Mouse (Mus musculus) brain, adult 2 months (tissue): ENCODE measurements around the gene Slc6a20a.
A peak's percentile ranks its signal among the peaks of the same experiment; 100 is the strongest.
"Not testable (repeated sequence)": the region's sequence is repeated elsewhere in the genome, so short reads cannot be mapped to it uniquely, and the experiment has no call there.

Experiments
- DNase-seq: peaks from one replicate; pipeline ENCODE4 v3.0.0; 2011; ENCODE audit warnings: low read depth, low spot score

The Slc6a20a gene

GRCm38 (mm10) chr9:123678327-123679105 is at the start of gene Slc6a20a, which contains the start of gene Ccr9:
Gene Slc6a20a (minus strand): TSS chr9:123678885.
Gene Ccr9 (plus strand): TSS chr9:123678439.
- no peak for DNase-seq

- DNase-seq = no peak
These were observed 44.2 kb upstream of the Slc6a20a start for GRCm38 (mm10) chr9:123722737-123723493.

GRCm38 (mm10) chr9:123717186-123718008 is 38.7 kb upstream of the Slc6a20a start, which contains the start of gene Lztfl1:
Gene Lztfl1 (minus strand): TSS chr9:123717697.
- DNase-seq = peak; percentile 100

- no peak for DNase-seq
These were observed 37.6 kb upstream of the Slc6a20a start for GRCm38 (mm10) chr9:123716301-123716700.

- DNase-seq = no peak
These were observed 34.4 kb upstream of the Slc6a20a start for GRCm38 (mm10) chr9:123713111-123713510.

GRCm38 (mm10) chr9:123709226-123709625 is 30.5 kb upstream of the Slc6a20a start:
- DNase-seq = no peak

GRCm38 (mm10) chr9:123701822-123702221 is 23.1 kb upstream of the Slc6a20a start:
- DNase-seq = no peak

- peak; percentile 80 for DNase-seq
These were observed 17.1 kb upstream of the Slc6a20a start for GRCm38 (mm10) chr9:123695634-123696302.

- no peak for DNase-seq
These were observed 9.5 kb upstream of the Slc6a20a start for GRCm38 (mm10) chr9:123688227-123688626.

GRCm38 (mm10) chr9:123686206-123686605 is 7.5 kb upstream of the Slc6a20a start:
- DNase-seq = no peak

- no peak for DNase-seq
These were observed 5.0 kb upstream of the Slc6a20a start for GRCm38 (mm10) chr9:123683704-123684103.

- DNase-seq = no peak
These were observed 513 bp upstream of the Slc6a20a start for GRCm38 (mm10) chr9:123679198-123679597.

- DNase-seq = peak; percentile 60
These were observed 13.0 kb downstream of the Slc6a20a start for GRCm38 (mm10) chr9:123665645-123666044.

GRCm38 (mm10) chr9:123659986-123660676 is 18.6 kb downstream of the Slc6a20a start:
- DNase-seq = not testable (repeated sequence)

- DNase-seq = no peak
These were observed 19.7 kb downstream of the Slc6a20a start for GRCm38 (mm10) chr9:123658981-123659380.

GRCm38 (mm10) chr9:123657457-123657856 is 21.2 kb downstream of the Slc6a20a start:
- no peak for DNase-seq

- peak; percentile 21 for DNase-seq
These were observed 27.3 kb downstream of the Slc6a20a start for GRCm38 (mm10) chr9:123651369-123651768.

- no peak for DNase-seq
These were observed 28.7 kb downstream of the Slc6a20a start for GRCm38 (mm10) chr9:123649785-123650511.

- no peak for DNase-seq
These were observed 38.6 kb downstream of the Slc6a20a start for GRCm38 (mm10) chr9:123640106-123640505.

- peak; percentile 68 for DNase-seq
These were observed 40.0 kb downstream of the Slc6a20a start for GRCm38 (mm10) chr9:123638668-123639089.
